Mouse (Mus musculus) kidney, embryonic 15.5 days (tissue): Measurements from ENCODE around the gene Rcsd1. TPM values are rescaled to one million over a fixed set of nuclear protein-coding genes. Genes with fewer than 3 reads are reported as not detected.
A peak's percentile ranks its signal among the peaks of the same experiment; 100 is the strongest.

Experiments
- ATAC-seq: fragments of 200-750 bp; cut with Nextera tagmentation; replicated peaks from 2 replicates; pipeline ENCODE4 v1.8.0; 2017; ENCODE audit warnings: moderate TSS enrichment; ENCODE audit not compliant: low FRiP score
- H3K27ac ChIP-seq: fragments of 300-500 bp; sonication (generic); 2 replicates; pipeline ENCODE4 v1.5.1; 2015; ENCODE audit warnings: mild to moderate bottlenecking, inconsistent platforms
- H3K27me3 ChIP-seq: fragments of 300-500 bp; sonication (generic); 2 replicates; pipeline ENCODE4 v1.6.1; 2015; ENCODE audit warnings: inconsistent platforms
- H3K36me3 ChIP-seq: fragments of 300-500 bp; sonication (generic); 2 replicates; pipeline ENCODE4 v1.6.1; 2015; ENCODE audit warnings: inconsistent platforms
- H3K4me1 ChIP-seq: fragments of 300-500 bp; sonication (generic); 2 replicates; pipeline ENCODE4 v1.6.1; 2015; ENCODE audit warnings: inconsistent platforms
- H3K4me2 ChIP-seq: fragments of 300-500 bp; sonication (generic); 2 replicates; pipeline ENCODE4 v1.6.1; 2015; ENCODE audit warnings: moderate library complexity, mild to moderate bottlenecking, inconsistent platforms
- H3K4me3 ChIP-seq: fragments of 300-500 bp; sonication (generic); replicated peaks from 2 replicates; pipeline ENCODE4 v1.5.1; 2015; ENCODE audit warnings: mild to moderate bottlenecking, inconsistent platforms
- H3K9ac ChIP-seq: fragments of 300-500 bp; sonication (generic); 2 replicates; pipeline ENCODE4 v1.6.1; 2015; ENCODE audit warnings: mild to moderate bottlenecking, inconsistent platforms
- H3K9me3 ChIP-seq: fragments of 300-500 bp; sonication (generic); replicated peaks from 2 replicates; pipeline ENCODE4 v1.6.1; 2016; ENCODE audit warnings: inconsistent platforms
- WGBS: fragments of 180-500 bp; shearing (Covaris S2); methylation state at CpG from one replicate; pipeline ENCODE4 v1.1.7; 2015; ENCODE audit warnings: mixed read lengths; 5-methylcytosine and 5-hydroxymethylcytosine counted together
- polyA plus RNA-seq: library from polyadenylated mRNA; unstranded; fragments of >200 nt; fragmentation: Nextera tagmentation; extraction: Ambion mirVana; gene quantifications from 2 replicates; pipeline ENCODE4 v1.2.1, GENCODE M21; 2015

Gene Rcsd1
- polyA plus RNA-seq, 1 experiment from 2014 or later, result 57.8 TPM

GRCm38 (mm10) chr1:165629975-165630374 lies 79.6 kb downstream of the Rcsd1 start:
- H3K9ac ChIP-seq, result no peak overlapping the region
- WGBS, result 28% methylated on average over 8 of the region's 8 CpGs
- no peak for ATAC-seq

GRCm38 (mm10) chr1:165628603-165629002 lies 81.0 kb downstream of the Rcsd1 start:
- no peak for ATAC-seq
- 84% methylated on average over 1 of the region's 1 CpGs for WGBS

More at GRCm38 (mm10) chr1:165629975-165630374, 79.6 kb downstream of the Rcsd1 start:
- Histone ChIP-seq H3K36me3 (0 out of 2 replicates have a peak, but pooled peaks cover 7% of the 10 kb centered on the region), H3K4me1 (peaks cover 62% of the 10 kb centered on the region), H3K4me3 (no peak overlapping the region), H3K27me3 (no peaks in the 10 kb centered on the region), H3K9me3 (no peaks in the 10 kb centered on the region), H3K27ac (peak overlapping the region; percentile 58), H3K4me2 (peak overlapping the region; percentile 21)

GRCm38 (mm10) chr1:165625896-165626295 lies 83.7 kb downstream of the Rcsd1 start:
- Histone ChIP-seq H3K4me3 (no peak overlapping the region), H3K27me3 (no peaks in the 10 kb centered on the region), H3K4me1 (peaks cover 45% of the 10 kb centered on the region), H3K4me2 (no peak overlapping the region), H3K9me3 (no peaks in the 10 kb centered on the region), H3K27ac (peak overlapping the region; percentile 49), H3K9ac (no peak overlapping the region), H3K36me3 (peaks cover 17% of the 10 kb centered on the region)
- WGBS, result 46% methylated on average over 5 of the region's 5 CpGs
- no peak for ATAC-seq

More at GRCm38 (mm10) chr1:165628603-165629002, 81.0 kb downstream of the Rcsd1 start:
- Histone ChIP-seq H3K4me1 (peaks cover 61% of the 10 kb centered on the region), H3K4me3 (no peak overlapping the region), H3K36me3 (0 out of 2 replicates have a peak, but pooled peaks cover 7% of the 10 kb centered on the region), H3K9ac (no peak overlapping the region), H3K9me3 (no peaks in the 10 kb centered on the region), H3K4me2 (no peak overlapping the region), H3K27ac (no peak overlapping the region), H3K27me3 (no peaks in the 10 kb centered on the region)

- no peak overlapping the region for H3K27ac ChIP-seq
- ATAC-seq, result no peak
- H3K9ac ChIP-seq, result no peak overlapping the region
- H3K4me3 ChIP-seq, result no peak overlapping the region
- no peak overlapping the region for H3K4me2 ChIP-seq
- H3K9me3 ChIP-seq, result no peaks in the 10 kb centered on the region
- WGBS, result 84% methylated on average over 5 of the region's 5 CpGs
- peaks cover 17% of the 10 kb centered on the region for H3K36me3 ChIP-seq
- H3K27me3 ChIP-seq, result no peaks in the 10 kb centered on the region
- peaks cover 42% of the 10 kb centered on the region for H3K4me1 ChIP-seq
These were observed 84.5 kb downstream of the Rcsd1 start for GRCm38 (mm10) chr1:165625058-165625457.

- Histone ChIP-seq H3K4me3 (no peak overlapping the region), H3K9me3 (0 out of 2 replicates have a peak, but pooled peaks cover 5% of the 10 kb centered on the region), H3K4me2 (no peak overlapping the region), H3K27me3 (no peaks in the 10 kb centered on the region), H3K27ac (peak overlapping the region; percentile 88), H3K9ac (no peak overlapping the region), H3K36me3 (peaks cover 35% of the 10 kb centered on the region), H3K4me1 (peaks cover 44% of the 10 kb centered on the region)
- WGBS, result 52% methylated on average over 9 of the region's 9 CpGs
- ATAC-seq, result no peak
These were observed 91.3 kb downstream of the Rcsd1 start for GRCm38 (mm10) chr1:165618201-165618624.

GRCm38 (mm10) chr1:165617166-165617891 lies 92.2 kb downstream of the Rcsd1 start:
- Histone ChIP-seq H3K4me3 (no peak overlapping the region), H3K36me3 (peaks cover 28% of the 10 kb centered on the region), H3K4me1 (peaks cover 52% of the 10 kb centered on the region), H3K9ac (no peak overlapping the region), H3K27me3 (no peaks in the 10 kb centered on the region), H3K4me2 (peak overlapping the region; percentile 14), H3K27ac (peak overlapping the region; percentile 88), H3K9me3 (0 out of 2 replicates have a peak, but pooled peaks cover 5% of the 10 kb centered on the region)
- 8% methylated on average over 15 of the region's 15 CpGs for WGBS
- ATAC-seq, result peak; percentile 80

- H3K4me1 ChIP-seq, result peaks cover 55% of the 10 kb centered on the region
- H3K4me3 ChIP-seq, result no peak overlapping the region
- peak overlapping the region; percentile 14 for H3K4me2 ChIP-seq
- ATAC-seq, result peak; percentile 29; the same call in 1 of the 2 replicates
- H3K9ac ChIP-seq, result no peak overlapping the region
- 20% methylated on average over 7 of the region's 7 CpGs for WGBS
- 0 out of 2 replicates have a peak, but pooled peaks cover 5% of the 10 kb centered on the region for H3K9me3 ChIP-seq
- peak overlapping the region; percentile 88 for H3K27ac ChIP-seq
- H3K36me3 ChIP-seq, result peaks cover 25% of the 10 kb centered on the region
- H3K27me3 ChIP-seq, result no peaks in the 10 kb centered on the region
These were observed 92.9 kb downstream of the Rcsd1 start for GRCm38 (mm10) chr1:165616652-165617051.

- Histone ChIP-seq H3K4me2 (no peak overlapping the region), H3K36me3 (peaks cover 25% of the 10 kb centered on the region), H3K9me3 (0 out of 2 replicates have a peak, but pooled peaks cover 5% of the 10 kb centered on the region), H3K4me3 (no peak overlapping the region), H3K27ac (no peak overlapping the region), H3K9ac (no peak overlapping the region), H3K4me1 (peaks cover 54% of the 10 kb centered on the region), H3K27me3 (no peaks in the 10 kb centered on the region)
- ATAC-seq, result no peak
- WGBS, result 86% methylated on average over 3 of the region's 3 CpGs
These were observed 94.8 kb downstream of the Rcsd1 start for GRCm38 (mm10) chr1:165614793-165615192.

- no peak for ATAC-seq
- no peaks in the 10 kb centered on the region for H3K27me3 ChIP-seq
- H3K4me1 ChIP-seq, result peaks cover 59% of the 10 kb centered on the region
- no peak overlapping the region for H3K9ac ChIP-seq
- H3K36me3 ChIP-seq, result peaks cover 25% of the 10 kb centered on the region
- WGBS, result 73% methylated on average over 4 of the region's 4 CpGs
- H3K9me3 ChIP-seq, result 0 out of 2 replicates have a peak, but pooled peaks cover 5% of the 10 kb centered on the region
- no peak overlapping the region for H3K27ac ChIP-seq
- H3K4me3 ChIP-seq, result no peak overlapping the region
- no peak overlapping the region for H3K4me2 ChIP-seq
These were observed 95.6 kb downstream of the Rcsd1 start for GRCm38 (mm10) chr1:165613926-165614325.

- 53% methylated on average over 5 of the region's 5 CpGs for WGBS
- no peak for ATAC-seq
- Histone ChIP-seq H3K27ac (no peak overlapping the region), H3K4me3 (no peak overlapping the region), H3K27me3 (no peaks in the 10 kb centered on the region), H3K9ac (no peak overlapping the region), H3K36me3 (peaks cover 33% of the 10 kb centered on the region), H3K4me1 (peaks cover 49% of the 10 kb centered on the region), H3K9me3 (0 out of 2 replicates have a peak, but pooled peaks cover 5% of the 10 kb centered on the region), H3K4me2 (no peak overlapping the region)
These were observed 96.8 kb downstream of the Rcsd1 start for GRCm38 (mm10) chr1:165612714-165613113.

GRCm38 (mm10) chr1:165610321-165610999 lies 99.1 kb downstream of the Rcsd1 start:
- Histone ChIP-seq H3K4me3 (no peak overlapping the region), H3K27ac (peak overlapping the region; percentile 52; the same call in 1 of the 2 replicates), H3K4me1 (peaks cover 27% of the 10 kb centered on the region), H3K9me3 (0 out of 2 replicates have a peak, but pooled peaks cover 2% of the 10 kb centered on the region), H3K9ac (no peak overlapping the region), H3K4me2 (no peak overlapping the region), H3K36me3 (peaks cover 48% of the 10 kb centered on the region), H3K27me3 (no peaks in the 10 kb centered on the region)
- WGBS, result 73% methylated on average over 9 of the region's 9 CpGs
- no peak for ATAC-seq
